Mouse (Mus musculus) hindbrain, embryonic 16.5 days (tissue): ENCODE measurements at regions not wholly inside any gene's neighbourhood (a gene's known extent, or its start where the extent isn't known, plus 50 kb on each side); places are given as distances from the start of the nearest gene placed in this dataset.

Source experiments
- ATAC-seq: fragments of 200-750 bp; cut with Nextera tagmentation; 2 replicates; pipeline ENCODE4 v1.8.0; 2017; ENCODE audit warnings: moderate TSS enrichment, moderate library complexity
- H3K27ac ChIP-seq: fragments of 300-500 bp; sonication (generic); 2 replicates; pipeline ENCODE4 v1.5.1; 2014; ENCODE audit warnings: low read depth, mild to moderate bottlenecking, control low read depth, low read length, moderate library complexity
- H3K27me3 ChIP-seq: fragments of 300-500 bp; sonication (generic); replicated peaks from 2 replicates; pipeline ENCODE4 v1.6.1; 2014; ENCODE audit warnings: low read length; ENCODE audit not compliant: control insufficient read depth, insufficient read depth
- H3K36me3 ChIP-seq: fragments of 300-500 bp; sonication (generic); 2 replicates; pipeline ENCODE4 v1.6.1; 2014; ENCODE audit warnings: mild to moderate bottlenecking, low read length, moderate library complexity, mixed read lengths; ENCODE audit not compliant: control insufficient read depth, insufficient read depth
- H3K4me1 ChIP-seq: fragments of 300-500 bp; sonication (generic); 2 replicates; pipeline ENCODE4 v1.6.1; 2014; ENCODE audit warnings: low read depth, low read length; ENCODE audit not compliant: control insufficient read depth, insufficient read depth
- H3K4me2 ChIP-seq: fragments of 300-500 bp; sonication (generic); 2 replicates; pipeline ENCODE4 v1.6.1; 2014; ENCODE audit warnings: mild to moderate bottlenecking, low read length, control low read depth, moderate library complexity
- H3K4me3 ChIP-seq: fragments of 300-500 bp; sonication (generic); 2 replicates; pipeline ENCODE4 v1.5.1; 2014; ENCODE audit warnings: mild to moderate bottlenecking, low read length, control low read depth, moderate library complexity
- H3K9ac ChIP-seq: fragments of 300-500 bp; sonication (generic); 2 replicates; pipeline ENCODE4 v1.6.1; 2014; ENCODE audit warnings: low read depth, mild to moderate bottlenecking, control low read depth, low read length, moderate library complexity
- H3K9me3 ChIP-seq: fragments of 300-500 bp; sonication (generic); 2 replicates; pipeline ENCODE4 v1.6.1; 2014; ENCODE audit warnings: mild to moderate bottlenecking, low read length, moderate library complexity; ENCODE audit not compliant: control insufficient read depth
- WGBS: fragments of 180-500 bp; shearing (Covaris S2); extraction: QIAGEN DNeasy Blood & Tissue Kit; methylation state at CpG from one replicate; pipeline ENCODE4 v1.1.7; 2014; 5-methylcytosine and 5-hydroxymethylcytosine counted together

- H3K36me3 ChIP-seq = no peaks in the 10 kb centered on the region
- no peaks in the 10 kb centered on the region; the same call in 1 of the 2 replicates for H3K9me3 ChIP-seq
- H3K9ac ChIP-seq = no peak overlapping the region
- no peaks in the 10 kb centered on the region for H3K27me3 ChIP-seq
- no peak overlapping the region for H3K27ac ChIP-seq
- H3K4me1 ChIP-seq = no peaks in the 10 kb centered on the region
- ATAC-seq = no peak
- H3K4me3 ChIP-seq = no peak overlapping the region
- 29% methylated on average over 1 of the region's 1 CpGs for WGBS
- H3K4me2 ChIP-seq = no peak overlapping the region
Observed at GRCm38 (mm10) chr6:37711766-37712165, 158.8 kb upstream of the Trim24 start.

- Histone ChIP-seq H3K27ac (no peak overlapping the region), H3K4me2 (no peak overlapping the region), H3K36me3 (no peaks in the 10 kb centered on the region), H3K4me1 (no peaks in the 10 kb centered on the region), H3K9ac (no peak overlapping the region), H3K27me3 (no peaks in the 10 kb centered on the region), H3K9me3 (no peaks in the 10 kb centered on the region; the same call in 1 of the 2 replicates), H3K4me3 (no peak overlapping the region)
- no peak for ATAC-seq
- WGBS = 82% methylated on average over 4 of the region's 4 CpGs
Observed at GRCm38 (mm10) chr6:37713411-37713810, 157.2 kb upstream of the Trim24 start.

GRCm38 (mm10) chr6:37714223-37714928, 156.2 kb upstream of the Trim24 start:
- H3K27ac ChIP-seq = no peak overlapping the region
- no peak overlapping the region for H3K4me3 ChIP-seq
- H3K9ac ChIP-seq = no peak overlapping the region
- no peak overlapping the region for H3K4me2 ChIP-seq
- H3K27me3 ChIP-seq = no peaks in the 10 kb centered on the region
- H3K36me3 ChIP-seq = no peaks in the 10 kb centered on the region
- no peaks in the 10 kb centered on the region for H3K4me1 ChIP-seq
- WGBS = 17% methylated on average over 6 of the region's 6 CpGs
- peak; percentile 65 for ATAC-seq
- H3K9me3 ChIP-seq = no peaks in the 10 kb centered on the region; the same call in 1 of the 2 replicates

GRCm38 (mm10) chr6:37721736-37722135, 148.9 kb upstream of the Trim24 start:
- 92% methylated on average over 1 of the region's 1 CpGs for WGBS
- H3K27me3 ChIP-seq = no peaks in the 10 kb centered on the region
- no peaks in the 10 kb centered on the region for H3K4me1 ChIP-seq
- H3K9me3 ChIP-seq = no peaks in the 10 kb centered on the region; the same call in 1 of the 2 replicates
- H3K36me3 ChIP-seq = no peaks in the 10 kb centered on the region
- no peak overlapping the region for H3K4me2 ChIP-seq
- no peak overlapping the region for H3K9ac ChIP-seq
- no peak for ATAC-seq
- no peak overlapping the region for H3K27ac ChIP-seq
- H3K4me3 ChIP-seq = no peak overlapping the region

- Histone ChIP-seq H3K27me3 (no peaks in the 10 kb centered on the region), H3K27ac (no peak overlapping the region), H3K4me3 (no peak overlapping the region), H3K4me2 (no peak overlapping the region), H3K9ac (no peak overlapping the region), H3K9me3 (no peaks in the 10 kb centered on the region; the same call in 1 of the 2 replicates), H3K36me3 (no peaks in the 10 kb centered on the region), H3K4me1 (no peaks in the 10 kb centered on the region)
- WGBS = 67% methylated on average over 4 of the region's 4 CpGs
- no peak for ATAC-seq
Observed at GRCm38 (mm10) chr6:37723337-37723736, 147.3 kb upstream of the Trim24 start.

GRCm38 (mm10) chr6:37724240-37724639, 146.4 kb upstream of the Trim24 start:
- no peaks in the 10 kb centered on the region for H3K4me1 ChIP-seq
- no peak overlapping the region for H3K4me3 ChIP-seq
- no peak overlapping the region for H3K27ac ChIP-seq
- H3K9me3 ChIP-seq = no peaks in the 10 kb centered on the region; the same call in 1 of the 2 replicates
- WGBS = 93% methylated on average over 5 of the region's 5 CpGs
- no peaks in the 10 kb centered on the region for H3K36me3 ChIP-seq
- H3K27me3 ChIP-seq = no peaks in the 10 kb centered on the region
- no peak for ATAC-seq
- no peak overlapping the region for H3K4me2 ChIP-seq
- no peak overlapping the region for H3K9ac ChIP-seq

- Histone ChIP-seq H3K4me1 (no peaks in the 10 kb centered on the region), H3K4me3 (no peak overlapping the region), H3K27me3 (no peaks in the 10 kb centered on the region), H3K36me3 (no peaks in the 10 kb centered on the region), H3K9ac (no peak overlapping the region), H3K27ac (no peak overlapping the region), H3K9me3 (no peaks in the 10 kb centered on the region; the same call in 1 of the 2 replicates), H3K4me2 (no peak overlapping the region)
- ATAC-seq = no peak
- WGBS = 93% methylated on average over 2 of the region's 2 CpGs
Observed at GRCm38 (mm10) chr6:37728621-37729020, 142.0 kb upstream of the Trim24 start.

- Histone ChIP-seq H3K27ac (no peak overlapping the region), H3K27me3 (no peaks in the 10 kb centered on the region), H3K9me3 (no peaks in the 10 kb centered on the region; the same call in 1 of the 2 replicates), H3K4me1 (no peaks in the 10 kb centered on the region), H3K9ac (no peak overlapping the region), H3K36me3 (no peaks in the 10 kb centered on the region), H3K4me3 (no peak overlapping the region), H3K4me2 (no peak overlapping the region)
- ATAC-seq = no peak
- WGBS = 92% methylated on average over 2 of the region's 2 CpGs
Observed at GRCm38 (mm10) chr6:37729165-37729564, 141.4 kb upstream of the Trim24 start.

- H3K4me3 ChIP-seq = no peak overlapping the region
- ATAC-seq = no peak
- no peak overlapping the region for H3K27ac ChIP-seq
- H3K9me3 ChIP-seq = no peaks in the 10 kb centered on the region; the same call in 1 of the 2 replicates
- no peak overlapping the region for H3K9ac ChIP-seq
- H3K4me1 ChIP-seq = no peaks in the 10 kb centered on the region
- WGBS = 65% methylated on average over 8 of the region's 8 CpGs
- H3K36me3 ChIP-seq = no peaks in the 10 kb centered on the region
- no peak overlapping the region for H3K4me2 ChIP-seq
- no peaks in the 10 kb centered on the region for H3K27me3 ChIP-seq
Observed at GRCm38 (mm10) chr6:37730500-37731239, 139.9 kb upstream of the Trim24 start.
